Mouse (Mus musculus): ENCODE data around the gene Crocc2. TPM values are rescaled to one million over a fixed set of nuclear protein-coding genes. Genes with fewer than 3 reads are reported as not detected.

Crocc2 gene
- polyA plus RNA-seq, 1 experiment from 2014 or later, result not detected

DNA sequence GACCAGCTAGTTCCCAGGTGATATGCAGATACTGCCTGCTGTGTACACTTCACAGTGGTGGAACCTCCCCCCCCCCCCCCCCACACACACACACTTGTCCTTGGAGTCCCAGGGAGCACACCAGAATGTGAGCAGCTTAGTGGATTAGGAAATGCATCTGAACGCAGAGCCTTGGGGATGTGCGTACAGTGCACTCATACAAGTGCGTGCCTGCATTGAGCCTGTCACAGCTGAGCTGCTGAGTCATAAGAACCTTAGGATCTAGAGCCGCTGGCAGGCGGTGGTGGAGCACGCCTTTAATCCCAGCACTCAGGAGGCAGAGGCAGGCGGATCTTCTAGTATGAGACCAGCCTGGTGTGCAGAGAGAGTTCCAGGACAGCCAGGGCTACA is 59.4 kb downstream of the Crocc2 start:
- DNase-seq, result no peak
- no peak for TF ChIP-seq EP300 (IDR thresholded peaks at IDR 0.05; ENCODE audit: low read depth)
- TF ChIP-seq CTCF (IDR thresholded peaks at IDR 0.05; ENCODE audit: low read depth), result no peak
- Histone ChIP-seq H3K4me1 (ENCODE audit: insufficient read depth) (no peaks in the 10 kb centered on the region), H3K4me3 (ENCODE audit: low read depth, low read length) (no peak overlapping the region), H3K9me3 (ENCODE audit: low read length) (no peaks in the 10 kb centered on the region), H3K4me2 (ENCODE audit: low read depth, low read length) (no peak overlapping the region), H3K36me3 (replicated peaks; ENCODE audit: insufficient read depth, low read length) (no peaks in the 10 kb centered on the region), H3K27me3 (ENCODE audit: insufficient read depth, low read length) (peaks cover 5% of the 10 kb centered on the region; the same call in 1 of the 2 replicates), H3K9ac (replicated peaks) (no peak overlapping the region), H3K27ac (ENCODE audit: low read depth) (no peak overlapping the region)
- no peak for ATAC-seq
- 81% methylated on average over 7 of the region's 7 CpGs for WGBS (ENCODE audit: insufficient replicate concordance)

DNA sequence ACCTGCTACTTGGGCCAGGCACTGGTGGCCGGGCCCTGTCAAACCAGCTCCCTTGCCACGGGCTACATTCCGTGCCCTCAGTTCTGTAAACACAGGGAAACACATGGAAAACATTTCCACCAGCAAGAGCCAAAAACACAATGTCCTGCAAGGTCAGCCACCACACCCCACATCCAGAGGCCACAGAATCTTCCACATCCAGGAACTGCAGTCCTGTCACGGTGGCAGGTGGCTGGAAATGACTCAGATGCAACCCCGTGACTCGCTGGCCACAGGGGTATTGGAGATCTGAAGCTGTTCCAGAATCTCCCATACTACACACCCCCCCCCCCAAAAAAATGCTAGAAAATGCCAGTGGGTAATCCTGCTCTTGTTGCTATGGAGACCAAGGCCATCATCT is 60.7 kb downstream of the Crocc2 start:
- H3K4me1 ChIP-seq (ENCODE audit: insufficient read depth), result no peaks in the 10 kb centered on the region
- H3K27me3 ChIP-seq (ENCODE audit: insufficient read depth, low read length), result no peaks in the 10 kb centered on the region
- TF ChIP-seq CTCF (IDR thresholded peaks at IDR 0.05; ENCODE audit: low read depth) (no peak), EP300 (IDR thresholded peaks at IDR 0.05; ENCODE audit: low read depth) (no peak)
- H3K27ac ChIP-seq (ENCODE audit: low read depth), result no peak overlapping the region
- DNase-seq (no peak), ATAC-seq (no peak)
- H3K36me3 ChIP-seq (replicated peaks; ENCODE audit: insufficient read depth, low read length), result no peaks in the 10 kb centered on the region
- H3K4me2 ChIP-seq (ENCODE audit: low read depth, low read length), result no peak overlapping the region
- WGBS (ENCODE audit: insufficient replicate concordance), result 72% methylated on average over 6 of the region's 6 CpGs
- no peaks in the 10 kb centered on the region for H3K9me3 ChIP-seq (ENCODE audit: low read length)
- no peak overlapping the region for H3K4me3 ChIP-seq (ENCODE audit: low read depth, low read length)
- no peak overlapping the region for H3K9ac ChIP-seq (replicated peaks)

DNA sequence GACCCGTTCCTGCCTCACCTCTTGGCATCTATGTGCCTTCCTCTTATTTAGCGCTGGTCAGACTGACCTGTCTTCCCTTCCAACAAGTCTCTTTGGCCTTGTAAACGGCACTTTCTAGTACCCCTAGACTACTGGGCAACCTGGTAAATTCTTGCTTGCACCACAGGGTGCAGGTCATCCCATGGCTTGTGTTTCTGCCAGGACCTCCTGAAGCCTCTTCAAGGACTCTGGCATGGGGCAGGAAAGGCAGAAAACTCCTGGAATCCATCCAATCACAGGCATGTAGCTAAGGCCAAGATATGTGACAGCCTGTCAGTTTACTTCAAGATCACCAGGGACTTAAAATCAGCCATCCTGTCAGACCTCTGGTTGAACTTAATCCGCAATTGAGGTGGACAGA is 61.1 kb downstream of the Crocc2 start:
- no peak overlapping the region for H3K9ac ChIP-seq (replicated peaks)
- H3K4me1 ChIP-seq (ENCODE audit: insufficient read depth), result no peaks in the 10 kb centered on the region
- H3K4me2 ChIP-seq (ENCODE audit: low read depth, low read length), result no peak overlapping the region
- DNase-seq (no peak), ATAC-seq (no peak)
- H3K9me3 ChIP-seq (ENCODE audit: low read length), result no peaks in the 10 kb centered on the region
- no peak overlapping the region for H3K4me3 ChIP-seq (ENCODE audit: low read depth, low read length)
- no peak overlapping the region for H3K27ac ChIP-seq (ENCODE audit: low read depth)
- peaks cover under 1% of the 10 kb centered on the region; the same call in 1 of the 2 replicates for H3K27me3 ChIP-seq (ENCODE audit: insufficient read depth, low read length)
- H3K36me3 ChIP-seq (replicated peaks; ENCODE audit: insufficient read depth, low read length), result no peaks in the 10 kb centered on the region
- TF ChIP-seq CTCF (IDR thresholded peaks at IDR 0.05; ENCODE audit: low read depth) (no peak), EP300 (IDR thresholded peaks at IDR 0.05; ENCODE audit: low read depth) (no peak)
- 66% methylated on average over 4 of the region's 4 CpGs for WGBS (ENCODE audit: insufficient replicate concordance)

DNA sequence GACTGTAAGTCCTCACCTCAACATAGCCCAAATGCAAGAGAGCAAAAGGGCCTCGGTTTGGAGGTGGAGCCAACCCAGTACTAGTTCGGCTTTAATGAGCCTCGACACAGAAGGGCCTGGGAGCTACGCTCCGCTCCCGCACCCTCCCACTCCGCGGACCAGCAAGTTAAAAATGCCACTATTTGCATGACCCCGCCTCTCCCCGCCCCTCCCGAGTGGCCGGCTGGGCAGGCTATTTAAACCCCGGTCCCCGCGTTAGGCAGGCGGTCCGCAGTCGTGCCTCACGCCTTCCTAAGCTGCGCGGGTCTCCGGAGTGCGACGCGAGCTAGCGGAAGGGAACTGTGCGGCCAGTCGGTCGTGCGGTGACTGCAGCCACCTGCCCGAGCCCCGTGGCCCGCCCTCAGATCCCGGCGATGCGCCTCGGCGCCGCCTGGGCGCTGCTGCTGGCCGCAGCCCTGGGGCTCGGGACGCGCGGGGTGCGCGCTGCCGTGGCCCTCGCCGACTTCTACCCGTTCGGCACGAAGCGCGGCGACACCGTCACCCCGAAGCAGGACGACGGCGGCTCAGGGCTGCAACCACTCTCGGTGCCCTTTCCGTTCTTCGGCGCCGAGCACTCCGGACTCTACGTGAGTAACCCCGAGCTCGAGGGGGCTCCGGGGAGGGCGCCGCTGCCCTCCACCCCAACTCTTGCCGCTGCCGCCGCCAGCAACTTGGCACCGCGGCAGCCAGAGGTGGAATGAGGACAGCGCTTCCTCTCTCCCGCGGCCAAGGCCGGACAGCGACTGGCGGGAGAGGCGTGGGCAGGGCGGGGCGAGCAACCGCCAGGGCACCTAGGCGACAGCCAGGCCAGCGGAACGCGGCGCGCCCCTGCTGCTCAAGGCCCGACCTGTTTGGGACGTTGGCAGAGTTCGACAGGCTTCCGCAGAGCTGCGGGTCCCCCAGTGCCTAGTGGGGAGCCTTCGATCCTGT is 67.3 kb downstream of the Crocc2 start, which contains the start of gene Sned1:
TSS of gene Sned1 (plus strand) at position 266 of the 969 bp plus-strand sequence.
- H3K9ac ChIP-seq (replicated peaks), result peak within 1 kb of the TSS; percentile 34
- DNase-seq (peak; percentile 86), ATAC-seq (peak; percentile 88)
- peaks cover 27% of the 10 kb centered on the region for H3K27me3 ChIP-seq (ENCODE audit: insufficient read depth, low read length)
- TF ChIP-seq CTCF (IDR thresholded peaks at IDR 0.05; ENCODE audit: low read depth) (no peak), EP300 (IDR thresholded peaks at IDR 0.05; ENCODE audit: low read depth) (no peak)
- WGBS (ENCODE audit: insufficient replicate concordance), result 3% methylated on average over 99 of the region's 100 CpGs
- H3K9me3 ChIP-seq (ENCODE audit: low read length), result no peaks in the 10 kb centered on the region
- no peaks in the 10 kb centered on the region for H3K36me3 ChIP-seq (replicated peaks; ENCODE audit: insufficient read depth, low read length)
- peak within 1 kb of the TSS; percentile 54 for H3K4me3 ChIP-seq (ENCODE audit: low read depth, low read length)
- no peak within 1 kb of the TSS for H3K27ac ChIP-seq (ENCODE audit: low read depth)
- peaks cover 13% of the 10 kb centered on the region for H3K4me1 ChIP-seq (ENCODE audit: insufficient read depth)
- H3K4me2 ChIP-seq (ENCODE audit: low read depth, low read length), result peak within 1 kb of the TSS; percentile 90

DNA sequence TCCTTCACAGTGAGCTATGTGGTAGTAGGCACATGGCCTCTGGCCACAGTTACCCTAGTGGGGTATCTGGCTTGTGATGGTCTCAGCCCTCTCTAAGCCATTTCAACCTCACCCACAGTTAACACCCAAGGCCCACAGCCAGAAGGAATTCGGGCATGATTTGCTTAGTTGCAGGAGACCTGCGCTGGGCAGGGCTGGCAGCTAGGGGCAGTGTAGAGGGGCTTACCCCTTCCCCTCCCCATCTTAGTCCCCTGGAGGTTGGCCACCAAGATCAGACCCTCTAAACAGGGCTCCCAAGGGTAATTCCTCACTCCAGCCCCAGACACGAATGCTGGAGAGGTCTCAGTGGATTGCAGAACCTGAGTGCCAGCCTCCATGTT is 68.0 kb downstream of the Crocc2 start:
- WGBS (ENCODE audit: insufficient replicate concordance), result 15% methylated on average over 3 of the region's 3 CpGs
- Histone ChIP-seq H3K9ac (replicated peaks) (no peak overlapping the region), H3K9me3 (ENCODE audit: low read length) (no peaks in the 10 kb centered on the region), H3K4me1 (ENCODE audit: insufficient read depth) (peaks cover 13% of the 10 kb centered on the region), H3K27ac (ENCODE audit: low read depth) (no peak overlapping the region), H3K27me3 (ENCODE audit: insufficient read depth, low read length) (peaks cover 27% of the 10 kb centered on the region), H3K4me2 (ENCODE audit: low read depth, low read length) (peak overlapping the region; percentile 90), H3K4me3 (ENCODE audit: low read depth, low read length) (peak overlapping the region; percentile 54), H3K36me3 (replicated peaks; ENCODE audit: insufficient read depth, low read length) (no peaks in the 10 kb centered on the region)
- DNase-seq (no peak), ATAC-seq (peak; percentile 13; the same call in 1 of the 2 replicates)
- TF ChIP-seq EP300 (IDR thresholded peaks at IDR 0.05; ENCODE audit: low read depth) (no peak), CTCF (IDR thresholded peaks at IDR 0.05; ENCODE audit: low read depth) (peak; percentile 41)

DNA sequence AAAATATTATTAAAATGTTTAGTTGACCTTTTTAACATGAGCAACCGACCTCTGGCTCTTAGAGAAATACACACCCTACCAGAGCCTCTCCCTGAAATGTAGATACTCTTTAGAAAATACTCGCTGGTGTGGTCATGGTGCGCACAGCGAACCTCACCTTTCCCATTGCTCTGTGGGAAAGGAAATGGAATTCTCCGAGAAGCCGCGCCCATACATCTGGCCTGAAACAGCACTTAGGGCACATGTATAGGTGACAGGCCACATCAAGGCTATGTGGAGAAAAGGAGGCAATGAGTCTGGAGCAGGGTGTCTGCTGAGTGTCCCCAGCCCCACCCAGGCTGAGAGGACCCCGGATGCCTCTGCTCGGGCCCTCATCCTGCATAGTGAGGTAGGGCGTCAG is 69.2 kb downstream of the Crocc2 start:
- DNase-seq (no peak), ATAC-seq (no peak)
- Histone ChIP-seq H3K4me1 (ENCODE audit: insufficient read depth) (peaks cover 13% of the 10 kb centered on the region), H3K4me3 (ENCODE audit: low read depth, low read length) (no peak overlapping the region), H3K27ac (ENCODE audit: low read depth) (no peak overlapping the region), H3K9me3 (ENCODE audit: low read length) (no peaks in the 10 kb centered on the region), H3K9ac (replicated peaks) (no peak overlapping the region), H3K27me3 (ENCODE audit: insufficient read depth, low read length) (peaks cover 27% of the 10 kb centered on the region), H3K36me3 (replicated peaks; ENCODE audit: insufficient read depth, low read length) (no peaks in the 10 kb centered on the region), H3K4me2 (ENCODE audit: low read depth, low read length) (no peak overlapping the region)
- WGBS (ENCODE audit: insufficient replicate concordance), result 78% methylated on average over 10 of the region's 10 CpGs
- no peak for TF ChIP-seq EP300 (IDR thresholded peaks at IDR 0.05; ENCODE audit: low read depth)
- TF ChIP-seq CTCF (IDR thresholded peaks at IDR 0.05; ENCODE audit: low read depth), result no peak
